In the genomic region with DNA sequence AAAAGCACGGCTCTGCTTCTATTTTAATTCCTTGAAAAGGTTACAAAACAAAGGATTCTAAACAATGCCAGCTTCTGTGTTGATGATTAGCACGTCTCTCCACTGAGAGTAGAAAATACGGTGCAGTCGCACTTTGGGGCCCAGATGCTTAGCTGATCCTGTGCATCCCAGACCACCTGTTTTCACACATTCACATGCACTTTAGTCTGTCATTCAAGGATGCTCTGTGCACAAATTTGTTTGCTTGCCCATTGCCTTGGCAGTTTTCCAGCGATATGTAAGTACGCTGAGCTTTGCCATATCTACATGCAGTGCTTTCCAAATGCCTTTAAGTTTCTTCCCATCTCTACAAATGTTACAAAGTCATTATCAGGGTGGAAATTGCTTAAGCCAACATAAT, we compare ENCODE assay signal across 18 mouse cellular contexts.
DNase-seq lines count a peak whose midpoint lies in the region; ATAC-seq and TF ChIP-seq lines count a peak whose summit lies in the region.
"Had no signal": no experiment of that assay in that cellular context is flagged by ENCODE, and none has a peak within 500 bp of the region (broad histone marks: within the 10 kb centered on the region; RNA-seq: fewer than 3 reads in every experiment).

No protein-coding gene starts in this region.

- no peak overlapping the region for H3K27ac ChIP-seq in forebrain, embryonic 11.5 days (ENCODE audit: low read depth, low read length)
- H3K27ac ChIP-seq in forebrain, embryonic 10.5 days: no peak overlapping the region
- H3K27ac ChIP-seq in limb, embryonic 14.5 days (replicated peaks; ENCODE audit: low read depth, low read length): no peak overlapping the region
- no peak overlapping the region for H3K27ac ChIP-seq in limb, embryonic 10.5 days
- no peak overlapping the region for H3K27ac ChIP-seq in forebrain, postnatal 0 days (ENCODE audit: low read depth, low read length)
- H3K27ac ChIP-seq: heart, adult 2 months; heart, embryonic 15.5 days; hindbrain, embryonic 15.5 days; left cerebral cortex, adult 2 months; limb, embryonic 13.5 days had no signal

- no peaks in the 10 kb centered on the region for H3K9me3 ChIP-seq in forebrain, embryonic 11.5 days (ENCODE audit: control insufficient read depth, low read length)
- H3K9me3 ChIP-seq in forebrain, embryonic 10.5 days: no peaks in the 10 kb centered on the region
- no peaks in the 10 kb centered on the region for H3K9me3 ChIP-seq in limb, embryonic 14.5 days (ENCODE audit: control insufficient read depth, low read length)
- H3K9me3 ChIP-seq in limb, embryonic 10.5 days (replicated peaks): no peaks in the 10 kb centered on the region
- H3K9me3 ChIP-seq in forebrain, postnatal 0 days (ENCODE audit: low read length): no peaks in the 10 kb centered on the region
- H3K9me3 ChIP-seq: heart, embryonic 15.5 days; hindbrain, embryonic 15.5 days; limb, embryonic 13.5 days had no signal

- no peak for TF ChIP-seq POLR2A in limb, embryonic 14.5 days (IDR thresholded peaks at IDR 0.05; ENCODE audit: borderline replicate concordance, extremely low read depth, insufficient read depth, insufficient read length)
- TF ChIP-seq POLR2A in brain, embryonic 14.5 days (IDR thresholded peaks at IDR 0.05; ENCODE audit: borderline replicate concordance, extremely low read depth, insufficient read depth, insufficient read length, poor library complexity, severe bottlenecking): no peak

- H3K4me2 ChIP-seq in forebrain, embryonic 11.5 days (ENCODE audit: low read depth, low read length, severe bottlenecking): no peak overlapping the region
- no peak overlapping the region for H3K4me2 ChIP-seq in limb, embryonic 14.5 days (replicated peaks; ENCODE audit: low read depth, low read length, severe bottlenecking)
- H3K4me2 ChIP-seq in forebrain, postnatal 0 days (ENCODE audit: low read depth): no peak overlapping the region
- H3K4me2 ChIP-seq: heart, embryonic 15.5 days; hindbrain, embryonic 15.5 days; limb, embryonic 13.5 days had no signal

- no peak overlapping the region for H3K4me3 ChIP-seq in forebrain, embryonic 11.5 days (ENCODE audit: low read depth, low read length)
- H3K4me3 ChIP-seq in forebrain, embryonic 10.5 days: no peak overlapping the region
- H3K4me3 ChIP-seq in limb, embryonic 14.5 days (replicated peaks; ENCODE audit: low read length): no peak overlapping the region
- no peak overlapping the region for H3K4me3 ChIP-seq in limb, embryonic 10.5 days
- H3K4me3 ChIP-seq in forebrain, postnatal 0 days (ENCODE audit: low read depth, low read length): no peak overlapping the region
- H3K4me3 ChIP-seq: heart, adult 2 months; heart, embryonic 15.5 days; hindbrain, embryonic 15.5 days; left cerebral cortex, adult 2 months; limb, embryonic 13.5 days had no signal

- H3K27me3 ChIP-seq in forebrain, embryonic 11.5 days (ENCODE audit: control insufficient read depth, insufficient read depth, low read length): no peaks in the 10 kb centered on the region
- H3K27me3 ChIP-seq in forebrain, embryonic 10.5 days (ENCODE audit: poor library complexity, severe bottlenecking): no peaks in the 10 kb centered on the region
- no peaks in the 10 kb centered on the region for H3K27me3 ChIP-seq in limb, embryonic 14.5 days (ENCODE audit: control insufficient read depth, insufficient read depth, low read length)
- H3K27me3 ChIP-seq in limb, embryonic 10.5 days (ENCODE audit: low read depth, poor library complexity, severe bottlenecking): no peaks in the 10 kb centered on the region
- H3K27me3 ChIP-seq in forebrain, postnatal 0 days (ENCODE audit: insufficient read depth, low read length): no peaks in the 10 kb centered on the region
- H3K27me3 ChIP-seq: heart, embryonic 15.5 days; hindbrain, embryonic 15.5 days; limb, embryonic 13.5 days had no signal

- H3K9ac ChIP-seq in forebrain, embryonic 11.5 days (ENCODE audit: low read length): no peak overlapping the region
- no peak overlapping the region for H3K9ac ChIP-seq in limb, embryonic 14.5 days (ENCODE audit: low read depth, low read length, severe bottlenecking)
- H3K9ac ChIP-seq in forebrain, postnatal 0 days: no peak overlapping the region
- H3K9ac ChIP-seq: heart, embryonic 15.5 days; hindbrain, embryonic 15.5 days; limb, embryonic 13.5 days had no signal

- peak; percentile 47 for DNase-seq in forebrain, embryonic 11.5 days (ENCODE audit: low spot score)
- no peak for DNase-seq in forebrain, embryonic 10.5 days (ENCODE audit: extremely low spot score, low spot score)
- peak; percentile 17 for DNase-seq in limb, embryonic 14.5 days (ENCODE audit: low spot score)
- DNase-seq in limb, embryonic 10.5 days (ENCODE audit: low spot score): no peak
- DNase-seq in brain, embryonic 14.5 days (ENCODE audit: low read depth): peak; percentile 92
- DNase-seq in forebrain, postnatal 0 days: peak; percentile 67
- no peak for DNase-seq in frontal cortex, postnatal 25 days (ENCODE audit: low spot score in 2 of 2)
- no peak for DNase-seq in adrenal gland, postnatal 4 days (ENCODE audit: low spot score in 2 of 2)
- DNase-seq: adrenal gland, adult 2 months; cerebellum, adult 18-20 months; gastrocnemius, postnatal 14 days; heart, adult 2 months; kidney, adult 11 months; kidney, postnatal 25 days had no signal

- TF ChIP-seq CTCF in brain, embryonic 14.5 days (IDR thresholded peaks at IDR 0.05; ENCODE audit: borderline replicate concordance, extremely low read depth, insufficient read depth, insufficient read length): no peak
- TF ChIP-seq CTCF in forebrain, postnatal 0 days (IDR thresholded peaks at IDR 0.05; ENCODE audit: low read depth): no peak

- H3K4me1 ChIP-seq in forebrain, embryonic 11.5 days (replicated peaks; ENCODE audit: control insufficient read depth, insufficient read depth, low read length): no peaks in the 10 kb centered on the region
- no peaks in the 10 kb centered on the region for H3K4me1 ChIP-seq in forebrain, embryonic 10.5 days
- no peaks in the 10 kb centered on the region for H3K4me1 ChIP-seq in limb, embryonic 14.5 days (ENCODE audit: control insufficient read depth, insufficient read depth, low read length)
- no peaks in the 10 kb centered on the region for H3K4me1 ChIP-seq in limb, embryonic 10.5 days
- peaks cover 5% of the 10 kb centered on the region; the same call in 1 of the 2 replicates for H3K4me1 ChIP-seq in forebrain, postnatal 0 days (ENCODE audit: insufficient read depth)
- H3K4me1 ChIP-seq: hindbrain, embryonic 15.5 days; limb, embryonic 13.5 days had no signal

- 0 out of 2 replicates have a peak, but pooled peaks have one; percentile 21 for ATAC-seq in forebrain, embryonic 11.5 days (replicated peaks; ENCODE audit: low FRiP score)
- ATAC-seq in limb, embryonic 14.5 days (ENCODE audit: low FRiP score, low read depth): no peak
- 0 out of 2 replicates have a peak, but pooled peaks have one; percentile 27 for ATAC-seq in forebrain, postnatal 0 days

- 44% methylated on average over 6 of the region's 6 CpGs for WGBS in forebrain, embryonic 11.5 days
- WGBS in forebrain, embryonic 10.5 days: 59% methylated on average over 6 of the region's 6 CpGs
- WGBS in limb, embryonic 14.5 days: 81% methylated on average over 6 of the region's 6 CpGs
- 89% methylated on average over 6 of the region's 6 CpGs for WGBS in limb, embryonic 10.5 days
- WGBS in forebrain, postnatal 0 days: 25% methylated on average over 6 of the region's 6 CpGs

- H3K36me3 ChIP-seq in forebrain, embryonic 11.5 days (ENCODE audit: control insufficient read depth, insufficient read depth, low read length): no peaks in the 10 kb centered on the region
- H3K36me3 ChIP-seq in forebrain, embryonic 10.5 days (replicated peaks): no peaks in the 10 kb centered on the region
- no peaks in the 10 kb centered on the region for H3K36me3 ChIP-seq in limb, embryonic 14.5 days (ENCODE audit: control insufficient read depth, insufficient read depth, low read length)
- H3K36me3 ChIP-seq in limb, embryonic 10.5 days: no peaks in the 10 kb centered on the region
- H3K36me3 ChIP-seq in forebrain, postnatal 0 days (ENCODE audit: insufficient read depth): no peaks in the 10 kb centered on the region
- H3K36me3 ChIP-seq: heart, embryonic 15.5 days; hindbrain, embryonic 15.5 days; limb, embryonic 13.5 days had no signal

Comparison
In these comparisons a context has a peak if more than half of its experiments do, and no peak if none do; other contexts are left out.
1. DNase-seq: peak in forebrain, embryonic 11.5 days (single experiment), limb, embryonic 14.5 days (single experiment), brain, embryonic 14.5 days (single experiment) and forebrain, postnatal 0 days (single experiment); none in forebrain, embryonic 10.5 days (single experiment), limb, embryonic 10.5 days (single experiment), frontal cortex, postnatal 25 days (0 of 2) and adrenal gland, postnatal 4 days (0 of 2).